Mouse (Mus musculus) hindbrain, embryonic 12.5 days (tissue): ENCODE measurements around the gene Sox5. TPM values are rescaled to one million over a fixed set of nuclear protein-coding genes. Genes with fewer than 3 reads are reported as not detected.
"Not testable (repeated sequence)": the region's sequence is repeated elsewhere in the genome, so short reads cannot be mapped to it uniquely, and the experiment has no call there.

ENCODE experiments used
- ATAC-seq: fragments of 200-750 bp; cut with Nextera tagmentation; 2 replicates; pipeline ENCODE4 v1.8.0; 2017; ENCODE audit warnings: moderate TSS enrichment; ENCODE audit not compliant: low FRiP score
- H3K27ac ChIP-seq: fragments of 300-500 bp; sonication (generic); 2 replicates; pipeline ENCODE4 v1.5.1; 2016; ENCODE audit warnings: mild to moderate bottlenecking
- H3K27me3 ChIP-seq: fragments of 300-500 bp; sonication (generic); 2 replicates; pipeline ENCODE4 v1.6.1; 2016; ENCODE audit warnings: mild to moderate bottlenecking
- H3K36me3 ChIP-seq: fragments of 300-500 bp; sonication (generic); 2 replicates; pipeline ENCODE4 v1.6.1; 2016; ENCODE audit warnings: mild to moderate bottlenecking
- H3K4me1 ChIP-seq: fragments of 300-500 bp; sonication (generic); 2 replicates; pipeline ENCODE4 v1.6.1; 2016
- H3K4me2 ChIP-seq: fragments of 300-500 bp; sonication (generic); replicated peaks from 2 replicates; pipeline ENCODE4 v1.6.1; 2016; ENCODE audit warnings: mild to moderate bottlenecking
- H3K4me3 ChIP-seq: fragments of 300-500 bp; sonication (generic); 2 replicates; pipeline ENCODE4 v1.5.1; 2016; ENCODE audit warnings: mild to moderate bottlenecking
- H3K9ac ChIP-seq: fragments of 300-500 bp; sonication (generic); 2 replicates; pipeline ENCODE4 v1.6.1; 2016; ENCODE audit warnings: mild to moderate bottlenecking, moderate library complexity
- H3K9me3 ChIP-seq: fragments of 300-500 bp; sonication (generic); replicated peaks from 2 replicates; pipeline ENCODE4 v1.6.1; 2016; ENCODE audit warnings: mild to moderate bottlenecking
- WGBS: fragments of 180-500 bp; shearing (Covaris S2); methylation state at CpG from one replicate; pipeline ENCODE4 v1.1.7; 2016; 5-methylcytosine and 5-hydroxymethylcytosine counted together
- polyA plus RNA-seq: library from polyadenylated mRNA; unstranded; fragments of >200 nt; fragmentation: Nextera tagmentation; extraction: Ambion mirVana; gene quantifications from 2 replicates; pipeline ENCODE4 v1.2.1, GENCODE M21; 2016

Sox5 gene
- polyA plus RNA-seq, 1 experiment from 2014 or later: 49.1 TPM

DNA sequence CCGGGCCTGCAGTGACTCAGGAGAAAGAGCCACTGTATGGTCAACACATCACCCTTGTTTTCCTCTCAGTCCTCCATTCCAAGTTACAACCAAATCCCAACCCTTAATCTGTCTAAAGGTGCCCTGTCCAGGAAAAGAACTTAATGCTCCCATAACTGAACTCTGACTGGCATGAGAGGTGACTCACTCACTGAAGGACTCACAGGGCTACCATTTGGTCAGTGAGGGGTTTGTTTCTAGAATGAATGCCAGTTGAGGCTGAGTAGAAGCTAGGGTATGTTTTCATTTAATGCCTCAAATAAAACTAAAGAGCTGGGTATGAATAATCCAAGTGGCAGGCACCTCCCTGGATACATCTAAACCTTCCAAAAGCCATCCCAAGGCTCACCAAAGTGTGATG lies 484.6 kb downstream of the Sox5 start:
- Histone ChIP-seq H3K27ac (no peak overlapping the region), H3K4me2 (no peak overlapping the region), H3K36me3 (no peaks in the 10 kb centered on the region), H3K27me3 (no peaks in the 10 kb centered on the region), H3K9ac (no peak overlapping the region), H3K9me3 (no peaks in the 10 kb centered on the region; the same call in 1 of the 2 replicates), H3K4me1 (no peaks in the 10 kb centered on the region; the same call in 1 of the 2 replicates), H3K4me3 (no peak overlapping the region)
- no peak for ATAC-seq
- 75% methylated on average over 1 of the region's 1 CpGs for WGBS

DNA sequence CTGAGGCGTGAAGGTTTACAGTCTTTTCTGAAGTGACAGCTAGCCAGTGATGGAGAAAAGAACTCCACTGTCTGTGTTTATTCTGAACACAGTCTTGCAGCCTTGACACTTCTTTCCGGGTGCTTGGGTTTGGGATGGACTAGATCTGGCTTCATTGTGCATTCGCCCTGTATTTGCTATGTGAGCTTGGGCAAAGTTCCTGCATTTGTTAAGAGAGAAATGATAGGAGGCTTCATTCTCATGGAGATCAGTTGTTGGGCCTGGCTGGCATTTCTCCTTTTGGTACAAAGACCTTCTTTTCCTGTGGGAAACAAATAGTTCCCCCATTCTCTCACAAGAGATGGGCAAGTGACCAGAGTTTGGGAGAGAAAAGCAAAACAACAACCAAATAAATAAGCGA lies 490.3 kb downstream of the Sox5 start:
- no peak for ATAC-seq
- Histone ChIP-seq H3K4me1 (peaks cover 6% of the 10 kb centered on the region; the same call in 1 of the 2 replicates), H3K4me2 (no peak overlapping the region), H3K27me3 (no peaks in the 10 kb centered on the region), H3K36me3 (no peaks in the 10 kb centered on the region), H3K9me3 (no peaks in the 10 kb centered on the region; the same call in 1 of the 2 replicates), H3K9ac (no peak overlapping the region), H3K27ac (no peak overlapping the region), H3K4me3 (no peak overlapping the region)
- WGBS: 85% methylated on average over 4 of the region's 4 CpGs

DNA sequence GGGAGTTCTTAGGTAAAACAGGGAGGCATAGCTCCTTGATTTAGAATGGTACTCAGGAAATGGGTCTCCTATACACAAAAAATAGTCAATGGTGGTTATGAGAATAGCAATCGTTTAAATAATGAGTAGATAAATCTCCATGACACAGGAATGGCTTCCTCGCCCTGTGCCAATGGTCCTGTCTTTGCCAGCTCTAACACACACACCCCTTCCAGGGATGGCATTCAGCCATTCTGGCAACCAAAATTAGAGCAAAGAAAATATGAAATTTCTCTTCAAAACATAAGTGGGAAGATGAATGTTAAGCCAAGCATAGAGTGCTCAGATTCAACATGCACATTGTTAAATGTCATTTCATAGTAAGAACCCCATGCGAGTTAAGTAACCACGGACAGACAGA lies 495.7 kb downstream of the Sox5 start:
- no peak overlapping the region for H3K27ac ChIP-seq
- H3K9me3 ChIP-seq: no peaks in the 10 kb centered on the region; the same call in 1 of the 2 replicates
- WGBS: 89% methylated on average over 4 of the region's 4 CpGs
- H3K36me3 ChIP-seq: no peaks in the 10 kb centered on the region
- no peak for ATAC-seq
- peaks cover 6% of the 10 kb centered on the region; the same call in 1 of the 2 replicates for H3K4me1 ChIP-seq
- no peak overlapping the region for H3K9ac ChIP-seq
- no peak overlapping the region for H3K4me3 ChIP-seq
- H3K4me2 ChIP-seq: no peak overlapping the region
- H3K27me3 ChIP-seq: no peaks in the 10 kb centered on the region

DNA sequence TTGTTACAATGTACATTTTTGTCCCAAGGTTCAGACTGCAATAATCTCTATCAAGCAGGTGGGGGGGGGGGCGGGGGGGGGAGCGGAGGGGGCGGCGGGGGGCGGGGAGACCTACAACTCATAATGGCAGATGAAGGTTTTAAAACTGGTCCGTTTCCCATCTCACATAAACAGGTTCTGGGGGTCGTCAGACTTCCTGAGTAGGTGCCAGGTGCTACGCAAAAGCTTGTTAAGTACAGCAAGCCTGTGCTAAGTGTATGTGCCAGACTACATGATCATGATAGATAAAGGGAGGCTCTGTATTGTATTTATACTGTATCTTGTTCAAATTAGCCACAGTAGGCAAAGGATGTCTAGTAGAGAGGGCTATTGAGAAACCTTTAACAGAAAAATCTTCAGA lies 498.6 kb downstream of the Sox5 start:
- H3K27ac ChIP-seq: no peak overlapping the region
- no peaks in the 10 kb centered on the region; the same call in 1 of the 2 replicates for H3K9me3 ChIP-seq
- H3K4me1 ChIP-seq: no peaks in the 10 kb centered on the region; the same call in 1 of the 2 replicates
- no peak for ATAC-seq
- no peak overlapping the region for H3K9ac ChIP-seq
- H3K4me3 ChIP-seq: no peak overlapping the region
- H3K36me3 ChIP-seq: no peaks in the 10 kb centered on the region
- H3K4me2 ChIP-seq: no peak overlapping the region
- 69% methylated on average over 8 of the region's 8 CpGs for WGBS
- H3K27me3 ChIP-seq: no peaks in the 10 kb centered on the region

DNA sequence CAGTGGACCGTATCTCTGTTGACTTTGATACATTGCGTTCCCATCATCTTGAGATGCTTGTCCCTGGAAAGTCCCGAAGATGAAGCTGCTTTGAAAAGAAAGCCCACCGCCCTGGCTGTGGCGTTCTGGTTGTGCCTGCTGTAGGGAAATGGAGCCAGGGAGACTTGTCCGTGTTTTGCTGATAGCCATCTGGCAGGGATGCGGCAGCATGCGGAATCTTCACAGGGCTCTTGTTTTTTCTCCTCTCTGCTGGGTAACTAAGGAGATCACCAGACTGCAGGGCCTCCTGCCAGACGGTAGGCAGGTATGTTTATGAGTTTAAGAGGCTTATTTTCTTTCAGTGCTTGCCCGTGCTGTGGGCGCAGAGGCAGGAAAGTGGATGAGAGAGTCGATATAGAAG lies 499.0 kb downstream of the Sox5 start:
- no peak overlapping the region for H3K27ac ChIP-seq
- no peaks in the 10 kb centered on the region for H3K27me3 ChIP-seq
- H3K36me3 ChIP-seq: no peaks in the 10 kb centered on the region
- ATAC-seq: no peak
- H3K4me2 ChIP-seq: no peak overlapping the region
- no peak overlapping the region for H3K4me3 ChIP-seq
- WGBS: 80% methylated on average over 12 of the region's 12 CpGs
- H3K9ac ChIP-seq: no peak overlapping the region
- no peaks in the 10 kb centered on the region; the same call in 1 of the 2 replicates for H3K9me3 ChIP-seq
- no peaks in the 10 kb centered on the region; the same call in 1 of the 2 replicates for H3K4me1 ChIP-seq

DNA sequence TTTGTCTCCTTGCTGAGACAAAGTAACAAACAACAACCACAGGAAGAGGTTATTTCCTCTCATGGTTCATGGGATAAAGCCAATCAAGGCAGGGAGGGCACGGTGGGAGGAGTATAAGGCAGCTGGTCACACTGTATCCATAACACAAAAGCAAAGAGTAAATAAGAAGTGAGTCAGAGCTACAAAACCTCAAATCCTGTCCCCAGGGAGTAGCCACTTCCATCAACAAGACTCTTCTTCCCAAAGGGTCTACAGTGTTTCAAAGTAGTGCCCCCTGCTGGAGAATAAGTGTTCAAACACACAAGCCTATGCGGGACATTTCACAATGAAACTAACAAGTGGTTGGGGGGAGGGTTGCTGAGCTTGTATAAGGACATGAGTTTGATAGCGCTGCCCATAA lies 500.1 kb downstream of the Sox5 start:
- H3K9ac ChIP-seq: no peak overlapping the region
- no peaks in the 10 kb centered on the region for H3K27me3 ChIP-seq
- H3K9me3 ChIP-seq: no peaks in the 10 kb centered on the region; the same call in 1 of the 2 replicates
- ATAC-seq: no peak
- 91% methylated on average over 3 of the region's 3 CpGs for WGBS
- no peak overlapping the region for H3K4me2 ChIP-seq
- no peaks in the 10 kb centered on the region; the same call in 1 of the 2 replicates for H3K4me1 ChIP-seq
- H3K4me3 ChIP-seq: no peak overlapping the region
- no peak overlapping the region for H3K27ac ChIP-seq
- no peaks in the 10 kb centered on the region for H3K36me3 ChIP-seq

DNA sequence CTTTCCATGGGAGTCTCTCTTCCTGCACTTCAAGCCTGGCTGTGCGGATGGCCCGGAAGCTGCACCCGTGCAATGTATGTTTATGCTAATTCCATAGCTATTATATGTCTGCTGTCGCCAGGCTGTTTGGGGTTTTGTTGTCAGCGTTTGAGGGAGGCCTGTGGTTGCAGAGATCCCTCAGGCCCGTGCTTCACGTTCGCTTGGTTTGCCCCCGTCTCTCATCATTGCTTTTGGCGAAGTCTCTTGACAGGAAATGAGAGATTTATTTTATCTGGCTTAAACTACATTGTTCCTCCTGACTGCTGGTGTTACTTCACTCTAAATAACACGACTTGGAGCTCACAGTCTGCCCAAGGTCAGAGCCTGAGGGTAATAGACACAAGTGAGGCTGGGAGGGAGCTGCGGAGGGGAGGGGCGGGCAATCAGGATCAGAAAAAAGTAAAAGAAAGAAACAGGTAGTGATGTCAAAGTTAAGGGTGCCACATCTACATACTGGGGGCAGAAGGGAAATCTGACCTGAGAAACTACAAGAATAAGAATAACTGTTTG lies 503.2 kb downstream of the Sox5 start:
- H3K27me3 ChIP-seq: no peaks in the 10 kb centered on the region
- WGBS: 61% methylated on average over 13 of the region's 13 CpGs
- H3K9ac ChIP-seq: no peak overlapping the region
- H3K27ac ChIP-seq: no peak overlapping the region
- no peaks in the 10 kb centered on the region for H3K36me3 ChIP-seq
- H3K4me3 ChIP-seq: no peak overlapping the region
- H3K9me3 ChIP-seq: no peaks in the 10 kb centered on the region; the same call in 1 of the 2 replicates
- ATAC-seq: no peak
- no peak overlapping the region for H3K4me2 ChIP-seq
- peaks cover 2% of the 10 kb centered on the region for H3K4me1 ChIP-seq

DNA sequence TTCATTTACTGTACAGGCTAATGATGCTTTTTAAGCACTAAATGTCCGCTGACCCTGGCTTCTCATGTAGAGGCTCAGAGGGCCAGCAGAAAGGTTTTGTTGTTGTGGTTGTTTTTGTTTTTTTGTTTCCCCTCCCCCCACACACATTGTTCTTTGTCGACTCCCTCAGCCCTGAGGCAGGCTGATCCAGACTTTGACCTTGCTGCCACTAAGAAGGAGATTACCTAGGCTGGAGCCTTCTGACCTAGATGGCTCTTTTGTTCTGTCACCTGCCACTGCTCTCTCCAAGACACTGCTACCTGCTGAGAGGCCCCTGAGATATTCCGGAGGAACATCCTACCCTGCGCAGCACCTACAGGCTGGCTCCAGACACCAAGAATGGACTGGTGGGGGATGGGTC lies 508.4 kb downstream of the Sox5 start:
- H3K36me3 ChIP-seq, H3K4me3 ChIP-seq, H3K4me2 ChIP-seq, H3K4me1 ChIP-seq, H3K9ac ChIP-seq, H3K27me3 ChIP-seq, ATAC-seq, H3K27ac ChIP-seq, H3K9me3 ChIP-seq: not testable (repeated sequence)
- 24% methylated on average over 4 of the region's 4 CpGs for WGBS

DNA sequence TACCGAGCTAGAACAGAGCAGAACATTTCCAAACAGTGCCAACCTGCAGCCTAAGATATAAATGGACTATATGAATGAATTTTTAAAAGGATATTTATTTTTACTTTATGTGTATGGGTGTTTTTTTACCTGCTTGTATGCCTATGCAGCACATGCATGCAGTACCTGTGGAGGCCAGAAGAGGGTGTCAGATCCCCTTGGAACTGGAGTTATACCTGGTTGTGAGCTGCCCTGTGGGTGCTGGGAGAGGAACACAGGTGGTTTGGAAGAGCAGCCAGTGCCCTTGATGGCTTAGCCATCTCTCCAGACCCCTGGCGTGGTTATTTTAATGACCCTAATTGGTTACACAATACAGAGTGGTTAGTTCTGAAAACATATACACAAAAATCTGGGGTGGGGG lies 510.5 kb downstream of the Sox5 start:
- ATAC-seq: no peak
- H3K4me2 ChIP-seq: no peak overlapping the region
- no peaks in the 10 kb centered on the region for H3K27me3 ChIP-seq
- 90% methylated on average over 2 of the region's 2 CpGs for WGBS
- H3K4me1 ChIP-seq: peaks cover 8% of the 10 kb centered on the region; the same call in 1 of the 2 replicates
- no peak overlapping the region for H3K9ac ChIP-seq
- no peaks in the 10 kb centered on the region for H3K9me3 ChIP-seq
- H3K4me3 ChIP-seq: no peak overlapping the region
- H3K36me3 ChIP-seq: no peaks in the 10 kb centered on the region
- H3K27ac ChIP-seq: no peak overlapping the region

DNA sequence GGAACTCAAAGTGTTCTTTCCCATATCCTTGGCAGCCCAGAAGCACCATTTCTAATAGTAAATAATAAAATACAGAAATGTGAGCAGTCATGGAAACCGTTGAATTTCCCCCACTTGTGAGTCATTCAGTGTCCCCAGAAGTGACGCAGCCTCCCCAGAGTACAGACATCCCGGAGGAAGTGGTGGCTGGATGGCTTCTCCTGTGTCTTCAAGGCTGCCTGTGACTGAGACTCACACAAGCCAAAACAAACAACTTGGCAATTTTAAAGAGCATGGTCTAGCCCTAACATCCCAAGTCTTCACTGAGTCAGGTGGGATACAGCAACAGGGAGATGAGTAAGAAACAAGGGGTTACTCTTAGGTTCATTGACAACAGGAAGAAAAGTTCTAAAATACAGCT lies 511.5 kb downstream of the Sox5 start:
- H3K9me3 ChIP-seq: no peaks in the 10 kb centered on the region
- no peak for ATAC-seq
- no peak overlapping the region for H3K4me2 ChIP-seq
- no peak overlapping the region for H3K9ac ChIP-seq
- 78% methylated on average over 3 of the region's 3 CpGs for WGBS
- no peaks in the 10 kb centered on the region for H3K36me3 ChIP-seq
- H3K27ac ChIP-seq: no peak overlapping the region
- H3K27me3 ChIP-seq: 0 out of 2 replicates have a peak, but pooled peaks cover 5% of the 10 kb centered on the region
- H3K4me3 ChIP-seq: no peak overlapping the region
- H3K4me1 ChIP-seq: peaks cover 11% of the 10 kb centered on the region; the same call in 1 of the 2 replicates

DNA sequence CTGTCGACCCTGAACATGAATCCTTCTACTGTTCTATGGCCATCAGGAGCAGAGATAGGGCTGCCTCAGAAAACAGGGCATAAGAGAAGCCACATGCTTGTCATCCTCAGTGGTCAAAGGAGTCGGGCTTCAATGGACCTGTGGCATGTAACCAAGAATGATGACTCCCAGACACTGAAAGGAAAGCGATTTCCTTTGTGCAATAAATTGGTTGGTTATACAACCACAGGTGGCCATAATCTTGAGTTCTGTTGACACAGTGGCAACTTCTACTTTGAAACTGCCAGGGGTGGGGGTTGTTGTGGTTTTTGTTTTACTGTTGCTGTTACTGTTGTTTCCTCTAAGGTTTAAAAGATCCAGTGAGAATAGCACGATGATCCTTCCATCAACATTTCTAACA lies 512.1 kb downstream of the Sox5 start:
- Histone ChIP-seq H3K36me3 (no peaks in the 10 kb centered on the region), H3K9ac (no peak overlapping the region), H3K27ac (no peak overlapping the region), H3K4me1 (peaks cover 13% of the 10 kb centered on the region), H3K27me3 (0 out of 2 replicates have a peak, but pooled peaks cover 5% of the 10 kb centered on the region), H3K4me3 (no peak overlapping the region), H3K4me2 (no peak overlapping the region), H3K9me3 (no peaks in the 10 kb centered on the region)
- 73% methylated on average over 4 of the region's 4 CpGs for WGBS
- no peak for ATAC-seq

DNA sequence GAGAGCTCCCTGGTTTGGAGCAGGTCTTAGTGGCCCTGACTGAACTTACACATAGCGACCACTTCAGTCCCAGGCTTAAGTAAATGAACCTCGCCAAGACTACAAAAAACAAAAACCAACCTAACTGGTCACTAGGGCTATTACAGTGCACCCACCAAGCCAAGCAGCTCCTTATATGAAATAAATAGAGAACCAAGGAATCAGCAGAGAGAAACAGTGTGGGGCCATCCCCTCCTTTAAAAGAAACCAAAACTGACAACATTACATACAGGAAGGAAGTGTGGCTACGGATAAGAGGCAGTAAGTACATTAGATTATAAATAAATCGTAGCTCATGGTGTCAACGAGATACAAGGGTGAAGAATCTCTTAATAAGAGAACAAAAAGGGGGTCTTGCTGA lies 516.0 kb downstream of the Sox5 start:
- H3K36me3 ChIP-seq: no peaks in the 10 kb centered on the region
- 0 out of 2 replicates have a peak overlapping the region, but pooled peaks have one; percentile 23 for H3K27ac ChIP-seq
- no peak overlapping the region for H3K4me3 ChIP-seq
- no peak overlapping the region for H3K9ac ChIP-seq
- H3K27me3 ChIP-seq: 0 out of 2 replicates have a peak, but pooled peaks cover 5% of the 10 kb centered on the region
- 89% methylated on average over 5 of the region's 5 CpGs for WGBS
- H3K9me3 ChIP-seq: no peaks in the 10 kb centered on the region
- no peak for ATAC-seq
- H3K4me1 ChIP-seq: peaks cover 10% of the 10 kb centered on the region
- H3K4me2 ChIP-seq: no peak overlapping the region

DNA sequence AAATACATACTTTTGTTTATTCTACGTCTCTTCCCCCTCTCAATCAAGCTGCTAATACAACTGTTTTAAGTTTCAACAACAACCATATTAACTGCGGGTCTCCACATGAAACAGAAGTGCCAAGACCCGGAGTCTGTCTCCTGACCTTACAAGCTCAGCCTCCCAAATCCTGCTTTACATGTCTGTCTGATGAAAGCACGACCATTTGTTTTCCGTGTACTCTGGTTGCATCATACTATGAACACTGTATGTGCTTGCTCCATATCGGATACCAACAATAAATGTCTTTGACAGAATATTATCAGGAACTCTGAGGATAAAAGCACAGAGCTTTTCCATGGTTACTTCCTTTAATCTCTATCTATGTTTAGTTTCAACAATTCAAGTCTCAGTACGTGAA lies 516.8 kb downstream of the Sox5 start:
- no peaks in the 10 kb centered on the region for H3K36me3 ChIP-seq
- no peak overlapping the region for H3K9ac ChIP-seq
- H3K4me3 ChIP-seq: no peak overlapping the region
- ATAC-seq: no peak
- H3K27me3 ChIP-seq: 0 out of 2 replicates have a peak, but pooled peaks cover 5% of the 10 kb centered on the region
- H3K4me2 ChIP-seq: no peak overlapping the region
- no peaks in the 10 kb centered on the region for H3K9me3 ChIP-seq
- WGBS: 70% methylated on average over 7 of the region's 7 CpGs
- no peak overlapping the region for H3K27ac ChIP-seq
- H3K4me1 ChIP-seq: peaks cover 10% of the 10 kb centered on the region
